Mouse (Mus musculus) large intestine, adult 2 months (tissue): ENCODE measurements around the gene Tmem41b. TPM values are rescaled to one million over a fixed set of nuclear protein-coding genes. Genes with fewer than 3 reads are reported as not detected.

Experiments
- DNase-seq: peaks from one replicate; pipeline ENCODE4 v3.0.0-alpha.2; 2012; ENCODE audit warnings: low read depth, low spot score
- WGBS: fragments of 180-500 bp; shearing (Covaris S2); methylation state at CpG from one replicate; pipeline ENCODE4 v1.1.7; 2018; 5-methylcytosine and 5-hydroxymethylcytosine counted together
- polyA plus RNA-seq: library from polyadenylated mRNA; depleted of rRNA; stranded (reverse); fragments of >200 nt; gene quantifications from 2 replicates; pipeline ENCODE4 v1.2.3, GENCODE M21; 2012; rRNA removed

Tmem41b gene
- polyA plus RNA-seq, 1 experiment = 36.2 TPM

DNA sequence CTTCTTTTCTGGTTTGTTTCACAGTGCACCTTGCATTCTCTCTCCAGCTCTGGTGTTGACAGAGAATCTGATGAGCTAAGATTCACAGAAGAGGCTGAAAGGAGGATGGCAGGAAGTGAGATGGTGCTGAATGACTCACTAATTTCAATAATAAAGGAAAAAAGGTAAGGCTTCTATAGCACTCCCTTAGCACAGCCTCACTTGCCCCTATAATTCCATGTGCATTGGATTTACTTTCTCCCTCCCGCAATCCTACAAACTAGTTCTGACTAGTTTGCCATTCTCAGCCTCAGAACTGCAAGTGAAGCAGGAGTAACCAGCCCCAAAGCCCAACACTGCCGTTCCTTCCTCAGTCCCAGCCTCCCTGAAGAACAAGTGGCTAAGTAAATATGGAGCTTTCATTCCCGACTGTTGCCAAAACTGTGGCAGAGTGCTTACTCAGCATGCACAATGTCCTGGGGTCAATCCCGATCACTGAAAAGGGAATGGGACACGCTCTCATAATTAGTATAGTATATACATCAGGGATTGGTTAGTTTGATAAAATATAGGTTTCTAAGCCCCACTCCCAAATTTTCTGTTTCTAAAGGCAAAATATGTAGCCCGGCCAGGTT lies 42.2 kb downstream of the Tmem41b start:
- DNase-seq = no peak
- 51% methylated on average over 6 of the region's 6 CpGs for WGBS

DNA sequence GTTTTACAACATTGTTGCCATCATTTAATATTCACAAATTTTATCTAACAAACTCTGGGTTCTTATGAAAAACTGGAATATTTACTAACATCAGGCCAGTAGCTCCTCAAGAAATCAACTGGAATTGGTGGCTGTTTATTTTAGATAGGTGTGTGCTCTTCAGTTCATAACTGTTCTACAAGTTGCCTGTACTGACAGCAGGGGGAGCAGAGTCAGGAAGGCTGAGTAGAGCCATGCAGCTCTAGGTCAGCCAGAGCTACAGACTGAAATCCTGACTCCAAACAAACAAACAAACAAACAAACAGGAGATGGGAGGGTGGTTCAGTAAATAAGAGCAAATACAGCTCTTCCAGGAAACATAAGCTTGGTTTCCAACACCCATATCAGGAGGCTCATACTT lies 57.1 kb downstream of the Tmem41b start:
- DNase-seq = no peak

DNA sequence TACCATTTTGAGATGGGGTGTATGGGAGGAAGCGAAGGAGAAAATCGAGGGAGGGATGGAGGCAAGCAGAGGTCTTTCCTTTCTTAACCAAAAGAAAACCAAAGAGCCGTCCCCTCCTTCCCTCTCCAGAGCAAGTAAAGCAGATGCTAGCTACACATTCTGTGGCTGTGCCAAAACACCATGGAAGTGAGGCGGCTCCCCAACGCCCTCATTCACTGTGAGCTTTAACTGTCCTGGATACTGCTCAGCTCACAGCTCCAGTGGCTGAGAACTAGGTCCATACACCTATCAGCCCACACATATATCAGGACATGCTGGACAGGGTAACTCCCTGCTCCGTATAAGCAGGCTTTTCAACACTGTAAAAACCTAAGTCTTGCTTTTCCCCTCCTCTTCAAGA lies 58.4 kb downstream of the Tmem41b start:
- 89% methylated on average over 6 of the region's 6 CpGs for WGBS
- no peak for DNase-seq

DNA sequence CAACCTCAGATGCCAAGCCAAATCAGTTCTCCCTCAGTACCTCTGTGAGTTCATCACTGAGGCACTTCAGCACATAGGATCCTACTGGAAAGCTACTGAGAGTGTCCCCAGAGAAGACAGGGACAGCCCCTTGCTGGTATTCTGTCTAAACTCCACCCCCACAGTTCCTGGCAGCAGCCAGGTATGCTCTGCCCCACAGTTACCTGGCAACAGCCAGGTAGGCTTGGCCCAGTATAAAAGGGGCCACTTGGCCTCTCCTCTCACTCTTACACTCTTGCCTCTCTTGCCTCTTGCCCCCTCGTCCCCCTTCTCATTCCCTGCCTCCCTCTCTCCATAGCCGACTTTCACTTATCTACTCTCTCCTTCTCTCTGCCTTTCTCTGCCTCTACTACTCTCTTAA lies 61.8 kb downstream of the Tmem41b start:
- DNase-seq = no peak
- 46% methylated on average over 2 of the region's 2 CpGs for WGBS

DNA sequence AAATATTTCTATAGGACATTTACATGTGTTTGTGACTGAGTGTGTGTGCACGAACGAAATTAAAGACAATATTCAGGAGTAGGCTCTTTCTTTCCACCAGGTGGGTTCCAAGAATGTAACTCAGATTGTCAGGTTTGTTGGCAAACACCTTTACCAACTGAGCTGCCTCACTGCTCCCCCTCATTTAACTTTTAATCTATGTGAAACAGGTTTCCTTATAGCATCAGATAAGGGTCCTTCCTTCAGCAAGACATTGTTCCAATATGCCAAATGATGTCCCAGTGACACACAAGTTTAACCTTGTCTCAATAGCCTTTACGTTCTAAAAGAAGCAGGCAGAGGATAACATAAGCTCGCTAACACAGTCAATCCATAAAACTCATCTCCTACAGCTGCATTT lies 63.8 kb downstream of the Tmem41b start:
- WGBS = 94% methylated on average over 4 of the region's 4 CpGs
- DNase-seq = no peak

Other genes starting within 250 kb of the Tmem41b start
- 63.6 and 70.0 TPM in 2 replicates for gene Tmem9b, start 234.1 kb downstream of the Tmem41b start, polyA plus RNA-seq
- 0.22 and 0.27 TPM in 2 replicates for gene Nrip3, start 204.9 kb downstream of the Tmem41b start, polyA plus RNA-seq
- 0.66 and 1.4 TPM in 2 replicates for gene Scube2, start 121.2 kb downstream of the Tmem41b start, polyA plus RNA-seq
- gene Dennd5a, start 26.5 kb downstream of the Tmem41b start, polyA plus RNA-seq = 19.6 and 20.6 TPM in 2 replicates
- gene Ipo7, start 31.3 kb upstream of the Tmem41b start, polyA plus RNA-seq = 9.8 and 18.5 TPM in 2 replicates
- gene Zfp143, start 74.3 kb upstream of the Tmem41b start, polyA plus RNA-seq = 12.8 and 17.2 TPM in 2 replicates
- 3.6 and 5.2 TPM in 2 replicates for gene Wee1, start 135.1 kb upstream of the Tmem41b start, polyA plus RNA-seq
- 15.2 and 16.2 TPM in 2 replicates for gene Swap70, start 234.8 kb upstream of the Tmem41b start, polyA plus RNA-seq